Mouse (Mus musculus) forebrain, embryonic 13.5 days (tissue): ENCODE data around the gene Tmem41a. TPM values are rescaled to one million over a fixed set of nuclear protein-coding genes. Genes with fewer than 3 reads are reported as not detected.

Experiments used
- ATAC-seq: fragments of 200-750 bp; cut with Nextera tagmentation; 2 replicates; pipeline ENCODE4 v1.8.0; 2017
- H3K27ac ChIP-seq: fragments of 300-500 bp; sonication (generic); 2 replicates; pipeline ENCODE4 v1.5.1; 2015; ENCODE audit warnings: inconsistent platforms, mild to moderate bottlenecking, moderate library complexity
- H3K27me3 ChIP-seq: fragments of 300-500 bp; sonication (generic); 2 replicates; pipeline ENCODE4 v1.6.1; 2015; ENCODE audit warnings: mild to moderate bottlenecking, inconsistent platforms
- H3K36me3 ChIP-seq: fragments of 300-500 bp; sonication (generic); 2 replicates; pipeline ENCODE4 v1.6.1; 2015; ENCODE audit warnings: mild to moderate bottlenecking, inconsistent platforms; ENCODE audit not compliant: poor library complexity, severe bottlenecking
- H3K4me1 ChIP-seq: fragments of 300-500 bp; sonication (generic); 2 replicates; pipeline ENCODE4 v1.6.1; 2015; ENCODE audit warnings: inconsistent platforms
- H3K4me2 ChIP-seq: fragments of 300-500 bp; sonication (generic); 2 replicates; pipeline ENCODE4 v1.6.1; 2015; ENCODE audit warnings: inconsistent platforms, mild to moderate bottlenecking, moderate library complexity
- H3K4me3 ChIP-seq: fragments of 300-500 bp; sonication (generic); 2 replicates; pipeline ENCODE4 v1.5.1; 2015; ENCODE audit warnings: mild to moderate bottlenecking, inconsistent platforms
- H3K9ac ChIP-seq: fragments of 300-500 bp; sonication (generic); 2 replicates; pipeline ENCODE4 v1.6.1; 2015; ENCODE audit warnings: mild to moderate bottlenecking, inconsistent platforms
- H3K9me3 ChIP-seq: fragments of 300-500 bp; sonication (generic); replicated peaks from 2 replicates; pipeline ENCODE4 v1.6.1; 2016; ENCODE audit warnings: inconsistent platforms
- WGBS: fragments of 180-500 bp; shearing (Covaris S2); methylation state at CpG from one replicate; pipeline ENCODE4 v1.1.7; 2015; 5-methylcytosine and 5-hydroxymethylcytosine counted together
- polyA plus RNA-seq: library from polyadenylated mRNA; unstranded; fragments of >200 nt; fragmentation: Nextera tagmentation; extraction: Ambion mirVana; gene quantifications from 2 replicates; pipeline ENCODE4 v1.2.1, GENCODE M21; 2015

The Tmem41a gene
- polyA plus RNA-seq, 1 experiment from 2014 or later: 23.6 TPM

- WGBS: 88% methylated on average over 6 of the region's 6 CpGs
Observed at GRCm38 (mm10) chr16:21893890-21894289, 53.5 kb downstream of the Tmem41a start.

GRCm38 (mm10) chr16:21887601-21888000 is 59.8 kb downstream of the Tmem41a start:
- H3K27ac ChIP-seq: no peak overlapping the region
- H3K9ac ChIP-seq: no peak overlapping the region
- no peaks in the 10 kb centered on the region for H3K9me3 ChIP-seq
- peaks cover 10% of the 10 kb centered on the region; the same call in 1 of the 2 replicates for H3K4me1 ChIP-seq
- H3K4me2 ChIP-seq: no peak overlapping the region
- H3K4me3 ChIP-seq: no peak overlapping the region
- ATAC-seq: no peak
- 94% methylated on average over 2 of the region's 2 CpGs for WGBS
- H3K27me3 ChIP-seq: no peaks in the 10 kb centered on the region
- H3K36me3 ChIP-seq: peaks cover 9% of the 10 kb centered on the region

More at GRCm38 (mm10) chr16:21893890-21894289, 53.5 kb downstream of the Tmem41a start:
- Histone ChIP-seq H3K9me3 (no peaks in the 10 kb centered on the region), H3K27me3 (no peaks in the 10 kb centered on the region), H3K27ac (no peak overlapping the region), H3K36me3 (peaks cover 9% of the 10 kb centered on the region), H3K9ac (no peak overlapping the region), H3K4me3 (no peak overlapping the region), H3K4me2 (no peak overlapping the region), H3K4me1 (no peaks in the 10 kb centered on the region)
- no peak for ATAC-seq

Other genes starting within 250 kb of the Tmem41a start
- 0.59 and 0.61 TPM in 2 replicates for gene Ehhadh, start 159.7 kb downstream of the Tmem41a start, polyA plus RNA-seq
- gene Map3k13, start 153.2 kb downstream of the Tmem41a start, polyA plus RNA-seq: 4.3 and 4.5 TPM in 2 replicates
- gene Liph, start 48.1 kb upstream of the Tmem41a start, polyA plus RNA-seq: 0.22 and 0.30 TPM in 2 replicates
- 50.7 and 54.0 TPM in 2 replicates for gene Senp2, start 61.9 kb upstream of the Tmem41a start, polyA plus RNA-seq
- 52.7 and 55.3 TPM in 2 replicates for gene Igf2bp2, start 215.7 kb upstream of the Tmem41a start, polyA plus RNA-seq